Mouse (Mus musculus): ENCODE results near the gene Epdr1.

GRCm38 (mm10) chr13:19604916-19605315, 14.8 kb downstream of the Epdr1 start:
- TF ChIP-seq CTCF (IDR thresholded peaks at IDR 0.05; ENCODE audit: borderline replicate concordance, insufficient read depth, low read depth, low read length) (no peak), POLR2A (IDR thresholded peaks at IDR 0.05; ENCODE audit: borderline replicate concordance, insufficient read depth, low read length) (no peak)

Measured in cerebellum, adult 2 months (tissue).